Mouse (Mus musculus) MEL (cell line): Measurements from ENCODE around the gene Tshb. TPM values are rescaled to one million over a fixed set of nuclear protein-coding genes. Genes with fewer than 3 reads are reported as not detected.

Experiments
- DNase-seq: peaks from one replicate; pipeline ENCODE4 v3.0.0; 2011; ENCODE audit warnings: low read depth, low spot score
- H3K27ac ChIP-seq: 2 replicates; pipeline ENCODE4 v1.5.1; 2012; ENCODE audit warnings: low read depth, mild to moderate bottlenecking, control low read depth, low read length, moderate library complexity; ENCODE audit not compliant: control insufficient read depth
- H3K27me3 ChIP-seq, 2 experiments: fragments of 150-350 bp in 1 of 2; sonication (generic) in 1 of 2; 2 replicates each; pipeline ENCODE4 v1.6.1; 2012; ENCODE audit warnings: low read length in 2 of 2, mild to moderate bottlenecking in 2 of 2, improper control_type of control experiment in 1 of 2, moderate library complexity in 1 of 2; ENCODE audit not compliant: insufficient read depth in 2 of 2, control insufficient read depth in 1 of 2
- H3K36me3 ChIP-seq, 2 experiments: 2 replicates each; pipeline ENCODE4 v1.6.1; 2012 to 2014; ENCODE audit warnings: low read length in 2 of 2, improper control_type of control experiment in 1 of 2, inconsistent platforms in 1 of 2, mild to moderate bottlenecking in 1 of 2; ENCODE audit not compliant: insufficient read depth in 2 of 2, control insufficient read depth in 1 of 2
- H3K4me1 ChIP-seq, 2 experiments: fragments of 150-350 bp in 1 of 2; sonication (generic) in 1 of 2; 2 replicates each; pipeline ENCODE4 v1.6.1; 2012; ENCODE audit warnings: low read length in 2 of 2, improper control_type of control experiment in 1 of 2, mild to moderate bottlenecking in 1 of 2; ENCODE audit not compliant: insufficient read depth in 2 of 2, control insufficient read depth in 1 of 2
- H3K4me3 ChIP-seq, 2 experiments: fragments of 150-350 bp in 1 of 2; sonication (generic) in 1 of 2; 2 replicates each; pipeline ENCODE4 v1.5.1; 2012; ENCODE audit warnings: low read depth in 2 of 2, low read length in 2 of 2, mild to moderate bottlenecking in 2 of 2, moderate library complexity in 2 of 2, control low read depth in 1 of 2, improper control_type of control experiment in 1 of 2; ENCODE audit not compliant: control insufficient read depth in 1 of 2, insufficient read depth in 1 of 2
- H3K79me2 ChIP-seq: 2 replicates; pipeline ENCODE4 v1.6.1; 2012; ENCODE audit warnings: mild to moderate bottlenecking, low read length, moderate library complexity; ENCODE audit not compliant: control insufficient read depth, poor library complexity, insufficient read depth
- H3K9ac ChIP-seq: 2 replicates; pipeline ENCODE4 v1.6.1; 2012; ENCODE audit warnings: low read depth, mild to moderate bottlenecking, control low read depth, low read length, moderate library complexity; ENCODE audit not compliant: control insufficient read depth, poor library complexity, severe bottlenecking
- H3K9me3 ChIP-seq: fragments of 150-350 bp; sonication (generic); replicated peaks from 2 replicates; pipeline ENCODE4 v1.6.1; 2012; ENCODE audit warnings: mild to moderate bottlenecking, low read length, improper control_type of control experiment, moderate library complexity; ENCODE audit not compliant: insufficient read depth
- E2F4 ChIP-seq: IDR thresholded peaks from 2 replicates; pipeline ENCODE4 v1.6.1; 2011; ENCODE audit warnings: low read depth, low read length, improper control_type of control experiment, borderline replicate concordance
- ELF1 ChIP-seq: IDR thresholded peaks from 2 replicates; pipeline ENCODE4 v1.6.1; 2014; ENCODE audit warnings: low read depth, mild to moderate bottlenecking, inconsistent platforms, low read length, improper control_type of control experiment, moderate library complexity
- EP300 ChIP-seq, 2 experiments: IDR thresholded peaks; 2 replicates each; pipeline ENCODE4 v1.6.1; 2011; ENCODE audit warnings: improper control_type of control experiment in 2 of 2, low read length in 2 of 2, low read depth in 1 of 2, mild to moderate bottlenecking in 1 of 2
- ETS1 ChIP-seq: IDR thresholded peaks from 2 replicates; pipeline ENCODE4 v1.6.1; 2012; ENCODE audit warnings: low read depth, mild to moderate bottlenecking, inconsistent platforms, low read length, improper control_type of control experiment, moderate library complexity
- GATA1 ChIP-seq: IDR thresholded peaks from 2 replicates; pipeline ENCODE4 v1.6.1; 2011; ENCODE audit warnings: low read depth, low read length, improper control_type of control experiment
- KAT2A ChIP-seq: conservative IDR thresholded peaks from 2 replicates; pipeline ENCODE4 v1.6.1; 2012; ENCODE audit warnings: low read depth, low read length, improper control_type of control experiment, inconsistent platforms
- MAZ ChIP-seq: IDR thresholded peaks from 2 replicates; pipeline ENCODE4 v1.6.1; 2012; ENCODE audit warnings: low read depth, mild to moderate bottlenecking, inconsistent platforms, low read length, improper control_type of control experiment
- MYC ChIP-seq: IDR thresholded peaks from 2 replicates; pipeline ENCODE4 v1.6.1; 2011; ENCODE audit warnings: low read depth, mild to moderate bottlenecking, low read length, improper control_type of control experiment, moderate library complexity
- POLR2A ChIP-seq, 2 experiments: IDR thresholded peaks; 2 replicates each; pipeline ENCODE4 v1.6.1; 2011 to 2012; ENCODE audit warnings: low read length in 2 of 2, mild to moderate bottlenecking in 2 of 2, control low read depth in 1 of 2, improper control_type of control experiment in 1 of 2, low read depth in 1 of 2, moderate library complexity in 1 of 2; ENCODE audit not compliant: control insufficient read depth in 1 of 2, insufficient read depth in 1 of 2, poor library complexity in 1 of 2
- RAD21 ChIP-seq: IDR thresholded peaks from 2 replicates; pipeline ENCODE4 v1.6.1; 2011; ENCODE audit warnings: mild to moderate bottlenecking, low read depth, low read length, improper control_type of control experiment
- RCOR1 ChIP-seq: IDR thresholded peaks from 2 replicates; pipeline ENCODE4 v1.6.1; 2012; ENCODE audit warnings: low read depth, mild to moderate bottlenecking, inconsistent platforms, low read length, improper control_type of control experiment
- TBP ChIP-seq: IDR thresholded peaks from 2 replicates; pipeline ENCODE4 v1.8.0; 2011; ENCODE audit warnings: low read depth, low read length, improper control_type of control experiment
- UBTF ChIP-seq: IDR thresholded peaks from 2 replicates; pipeline ENCODE4 v1.6.1; 2012; ENCODE audit warnings: low read depth, mild to moderate bottlenecking, inconsistent platforms, low read length, improper control_type of control experiment, moderate library complexity, borderline replicate concordance; ENCODE audit not compliant: insufficient read depth
- USF2 ChIP-seq, 2 experiments: IDR thresholded peaks; 2 replicates each; pipeline ENCODE4 v1.6.1; 2011 to 2012; ENCODE audit warnings: improper control_type of control experiment in 2 of 2, low read length in 2 of 2, borderline replicate concordance in 1 of 2, inconsistent platforms in 1 of 2, low read depth in 1 of 2, mild to moderate bottlenecking in 1 of 2; ENCODE audit not compliant: insufficient read depth in 1 of 2
- ZMIZ1 ChIP-seq: IDR thresholded peaks from 2 replicates; pipeline ENCODE4 v1.6.1; 2012; ENCODE audit warnings: low read depth, mild to moderate bottlenecking, inconsistent platforms, low read length, improper control_type of control experiment, moderate library complexity
- polyA plus RNA-seq, 2 experiments: library from polyadenylated mRNA; stranded (reverse) in 1 of 2; unstranded in 1 of 2; fragments of >175 nt in 1 of 2; fragments of >200 nt in 1 of 2; gene quantifications; 2 replicates each; pipeline versions ENCODE4 v1.2.1 to v1.2.4; 2012; ENCODE audit warnings: low replicate concordance in 2 of 2, low read depth in 1 of 2; ENCODE audit not compliant: insufficient read length in 2 of 2, insufficient read depth in 1 of 2, missing spikeins in 1 of 2
- total RNA-seq: library from RNA; depleted of rRNA; stranded (reverse); fragments of 300-350 nt; gene quantifications from 2 replicates; pipeline ENCODE4 v1.2.3, GENCODE M21; 2012

The Tshb gene
- total and polyA plus RNA-seq, 3 experiments: not detected

- Histone ChIP-seq H3K79me2 (no peaks in the 10 kb centered on the region), H3K4me1 (no peaks in the 10 kb centered on the region), H3K36me3 (no peaks in the 10 kb centered on the region), H3K27ac (no peak overlapping the region), H3K9ac (no peak overlapping the region), H3K4me3 (no peak overlapping the region), H3K9me3 (no peaks in the 10 kb centered on the region), H3K27me3 (no peaks in the 10 kb centered on the region)
- no peak for DNase-seq
- TF ChIP-seq RCOR1: no peak
- TF ChIP-seq RAD21: no peak
- no peak for TF ChIP-seq ELF1
- TF ChIP-seq UBTF: no peak
- no peak for TF ChIP-seq POLR2A (IDR thresholded peaks at IDR 0.05; ENCODE audit: control insufficient read depth in 1 of 2, insufficient read depth in 1 of 2, low read depth in 1 of 2, low read length in 2 of 2, poor library complexity in 1 of 2)
- TF ChIP-seq E2F4: no peak
Observed at GRCm38 (mm10) chr3:102743781-102744471, 38.6 kb downstream of the Tshb start.

- TF ChIP-seq MAZ: no peak
- no peak for TF ChIP-seq RAD21
- no peak for TF ChIP-seq MYC
- no peak for TF ChIP-seq ZMIZ1
- no peak for TF ChIP-seq USF2 (IDR thresholded peaks at IDR 0.05; ENCODE audit: borderline replicate concordance in 1 of 2, insufficient read depth in 1 of 2, low read depth in 1 of 2, low read length in 2 of 2)
- TF ChIP-seq EP300 (IDR thresholded peaks at IDR 0.05; ENCODE audit: low read depth in 1 of 2, low read length in 2 of 2): no peak
- TF ChIP-seq E2F4: no peak
- TF ChIP-seq ETS1: no peak
- TF ChIP-seq TBP: no peak
- no peak for TF ChIP-seq GATA1
- no peak for TF ChIP-seq KAT2A
- Histone ChIP-seq H3K4me3 (no peak overlapping the region), H3K27me3 (no peaks in the 10 kb centered on the region), H3K9me3 (no peaks in the 10 kb centered on the region), H3K79me2 (no peaks in the 10 kb centered on the region), H3K36me3 (no peaks in the 10 kb centered on the region), H3K27ac (no peak overlapping the region), H3K4me1 (no peaks in the 10 kb centered on the region), H3K9ac (no peak overlapping the region)
- DNase-seq: no peak
Observed at GRCm38 (mm10) chr3:102743202-102743601, 39.3 kb downstream of the Tshb start.
